Mouse (Mus musculus) hindbrain, embryonic 10.5 days (tissue): ENCODE measurements around the gene Dbx1. TPM values are rescaled to one million over a fixed set of nuclear protein-coding genes. Genes with fewer than 3 reads are reported as not detected.

ENCODE experiments used
- polyA plus RNA-seq: library from polyadenylated mRNA; unstranded; fragments of >200 nt; fragmentation: Nextera tagmentation; extraction: Ambion mirVana; gene quantifications from 2 replicates; pipeline ENCODE4 v1.2.1, GENCODE M21; 2016

Gene Dbx1
- polyA plus RNA-seq, 1 experiment from 2014 or later, result 42.0 TPM

Other genes with a start within 250 kb of the Dbx1 start
- gene Htatip2, start 122.3 kb upstream of the Dbx1 start, polyA plus RNA-seq, result 3.6 and 4.3 TPM in 2 replicates
- 49.7 and 65.0 TPM in 2 replicates for gene Prmt3, start 141.5 kb upstream of the Dbx1 start, polyA plus RNA-seq